Mouse (Mus musculus): ENCODE results near the gene Parp4. TPM values are rescaled to one million over a fixed set of nuclear protein-coding genes. Genes with fewer than 3 reads are reported as not detected.

Gene Parp4
- total and polyA plus RNA-seq, 3 experiments = 1.2 to 29.1 (median 6.9) TPM

DNA sequence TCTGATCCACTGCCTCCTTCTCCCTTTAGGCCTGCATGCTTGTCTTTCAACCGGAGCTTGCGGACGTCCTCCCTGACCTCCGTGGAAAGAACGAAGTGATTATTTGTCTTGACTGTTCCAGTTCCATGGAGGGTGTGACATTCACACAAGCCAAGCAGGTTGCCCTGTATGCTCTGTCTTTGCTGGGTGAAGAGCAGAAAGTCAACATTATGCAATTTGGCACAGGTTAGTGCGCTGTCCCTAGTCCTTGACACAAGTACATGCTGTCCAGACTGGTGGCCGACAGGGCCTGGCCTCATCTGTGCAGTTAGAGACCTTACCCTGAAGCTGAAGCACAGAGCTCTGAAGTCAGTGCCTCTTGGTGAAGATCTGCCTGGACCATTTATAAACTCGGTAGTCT, 45.0 kb downstream of the Parp4 start:
- ATAC-seq (ENCODE audit: extremely low read depth, insufficient number of reproducible peaks, low FRiP score, poor library complexity, severe bottlenecking) (no peak), DNase-seq (ENCODE audit: low spot score) (no peak)
- Histone ChIP-seq H3K36me3 (replicated peaks) (peaks cover 43% of the 10 kb centered on the region), H3K9me3 (replicated peaks) (no peaks in the 10 kb centered on the region), H3K4me3 (ENCODE audit: low read depth, low read length) (no peak overlapping the region), H3K4me1 (ENCODE audit: insufficient read depth, low read depth, low read length) (no peaks in the 10 kb centered on the region), H3K27me3 (ENCODE audit: insufficient read depth, low read length) (no peaks in the 10 kb centered on the region)
- TF ChIP-seq POLR2AphosphoS5 (IDR thresholded peaks at IDR 0.05; ENCODE audit: insufficient replicate concordance, low read depth, low read length) = no peak
- TF ChIP-seq CTCF (IDR thresholded peaks at IDR 0.05; ENCODE audit: low read depth, low read length) = no peak
- no peak for TF ChIP-seq TAL1 (conservative IDR thresholded peaks at IDR 0.05; ENCODE audit: low read depth, low read length)
- no peak for TF ChIP-seq GATA1 (IDR thresholded peaks at IDR 0.05; ENCODE audit: borderline replicate concordance, low read length)
- TF ChIP-seq GATA2 (IDR thresholded peaks at IDR 0.05; ENCODE audit: borderline replicate concordance, low read depth, low read length) = no peak

DNA sequence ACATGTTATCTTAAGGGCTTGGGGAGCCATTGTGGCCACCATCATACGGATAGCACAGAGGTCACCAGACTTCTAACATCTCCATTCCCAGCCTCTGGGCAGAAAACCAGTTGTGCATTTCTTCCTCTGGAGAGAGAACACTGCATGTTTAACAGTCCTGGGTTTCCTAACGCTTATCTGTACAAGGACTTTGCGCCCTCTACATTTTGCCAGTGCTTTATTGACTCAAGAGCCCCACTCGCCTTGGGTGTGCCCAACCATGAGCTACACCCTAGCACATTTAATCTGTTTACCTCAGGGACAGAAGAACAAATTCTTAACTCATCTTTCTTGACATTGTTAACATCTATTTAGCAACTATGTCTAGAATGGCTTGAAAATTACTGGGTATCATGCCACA, 50.8 kb downstream of the Parp4 start:
- no peak for ATAC-seq (ENCODE audit: extremely low read depth, insufficient number of reproducible peaks, low FRiP score, poor library complexity, severe bottlenecking)
- no peak for TF ChIP-seq CTCF (IDR thresholded peaks at IDR 0.05; ENCODE audit: low read depth, low read length)
- TF ChIP-seq GATA2 (IDR thresholded peaks at IDR 0.05; ENCODE audit: borderline replicate concordance, low read depth, low read length) = no peak
- no peak for TF ChIP-seq POLR2AphosphoS5 (IDR thresholded peaks at IDR 0.05; ENCODE audit: insufficient replicate concordance, low read depth, low read length)
- TF ChIP-seq GATA1 (IDR thresholded peaks at IDR 0.05; ENCODE audit: borderline replicate concordance, low read length) = no peak
- no peak for TF ChIP-seq TAL1 (conservative IDR thresholded peaks at IDR 0.05; ENCODE audit: low read depth, low read length)
- peaks cover 33% of the 10 kb centered on the region for H3K36me3 ChIP-seq (replicated peaks)

GRCm38 (mm10) chr14:56628336-56628735, 52.9 kb downstream of the Parp4 start:
- DNase-seq (ENCODE audit: low spot score) (no peak), ATAC-seq (ENCODE audit: extremely low read depth, insufficient number of reproducible peaks, low FRiP score, poor library complexity, severe bottlenecking) (no peak)
- no peaks in the 10 kb centered on the region for H3K4me1 ChIP-seq (ENCODE audit: insufficient read depth, low read depth, low read length)
- peaks cover 27% of the 10 kb centered on the region for H3K36me3 ChIP-seq (replicated peaks)
- H3K4me3 ChIP-seq (ENCODE audit: low read depth, low read length) = no peak overlapping the region
- no peak for TF ChIP-seq GATA2 (IDR thresholded peaks at IDR 0.05; ENCODE audit: borderline replicate concordance, low read depth, low read length)
- no peak for TF ChIP-seq POLR2AphosphoS5 (IDR thresholded peaks at IDR 0.05; ENCODE audit: insufficient replicate concordance, low read depth, low read length)
- H3K9me3 ChIP-seq (replicated peaks) = no peaks in the 10 kb centered on the region
- H3K27me3 ChIP-seq (ENCODE audit: insufficient read depth, low read length) = no peaks in the 10 kb centered on the region

More for the DNA sequence above, 50.8 kb downstream of the Parp4 start:
- DNase-seq (ENCODE audit: low spot score) = no peak
- Histone ChIP-seq H3K9me3 (replicated peaks) (no peaks in the 10 kb centered on the region), H3K4me1 (ENCODE audit: insufficient read depth, low read depth, low read length) (no peaks in the 10 kb centered on the region), H3K27me3 (ENCODE audit: insufficient read depth, low read length) (no peaks in the 10 kb centered on the region), H3K4me3 (ENCODE audit: low read depth, low read length) (no peak overlapping the region)

DNA sequence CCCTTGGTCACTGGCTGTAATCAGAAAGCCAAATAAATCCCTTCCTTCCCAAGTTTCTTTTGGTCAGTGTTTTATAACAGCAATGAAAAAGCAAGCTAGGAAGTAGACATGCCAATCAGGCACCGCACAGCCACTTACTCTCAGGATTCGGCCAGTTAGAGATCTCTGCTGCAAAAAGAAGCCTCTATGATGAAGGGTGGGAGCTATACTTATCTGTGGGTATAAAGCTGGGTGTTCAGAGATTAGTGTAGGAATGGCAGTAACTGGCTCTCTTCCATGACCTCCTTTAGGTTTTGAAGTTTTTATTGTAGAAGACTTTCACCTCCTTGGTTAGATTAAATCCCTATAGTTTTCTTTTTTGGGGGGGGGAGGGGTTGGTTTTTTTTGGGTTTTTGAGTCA, 55.7 kb downstream of the Parp4 start:
- Histone ChIP-seq H3K4me1 (ENCODE audit: insufficient read depth, low read depth, low read length) (no peaks in the 10 kb centered on the region), H3K9me3 (replicated peaks) (no peaks in the 10 kb centered on the region), H3K36me3 (replicated peaks) (peaks cover 36% of the 10 kb centered on the region), H3K4me3 (ENCODE audit: low read depth, low read length) (no peak overlapping the region), H3K27me3 (ENCODE audit: insufficient read depth, low read length) (no peaks in the 10 kb centered on the region)
- DNase-seq (ENCODE audit: low spot score) = no peak
- TF ChIP-seq GATA1 (IDR thresholded peaks at IDR 0.05; ENCODE audit: borderline replicate concordance, low read length) (no peak), POLR2AphosphoS5 (IDR thresholded peaks at IDR 0.05; ENCODE audit: insufficient replicate concordance, low read depth, low read length) (no peak), CTCF (IDR thresholded peaks at IDR 0.05; ENCODE audit: low read depth, low read length) (no peak), GATA2 (IDR thresholded peaks at IDR 0.05; ENCODE audit: borderline replicate concordance, low read depth, low read length) (no peak), TAL1 (conservative IDR thresholded peaks at IDR 0.05; ENCODE audit: low read depth, low read length) (no peak)
- ATAC-seq (ENCODE audit: extremely low read depth, insufficient number of reproducible peaks, low FRiP score, poor library complexity, severe bottlenecking) = no peak

DNA sequence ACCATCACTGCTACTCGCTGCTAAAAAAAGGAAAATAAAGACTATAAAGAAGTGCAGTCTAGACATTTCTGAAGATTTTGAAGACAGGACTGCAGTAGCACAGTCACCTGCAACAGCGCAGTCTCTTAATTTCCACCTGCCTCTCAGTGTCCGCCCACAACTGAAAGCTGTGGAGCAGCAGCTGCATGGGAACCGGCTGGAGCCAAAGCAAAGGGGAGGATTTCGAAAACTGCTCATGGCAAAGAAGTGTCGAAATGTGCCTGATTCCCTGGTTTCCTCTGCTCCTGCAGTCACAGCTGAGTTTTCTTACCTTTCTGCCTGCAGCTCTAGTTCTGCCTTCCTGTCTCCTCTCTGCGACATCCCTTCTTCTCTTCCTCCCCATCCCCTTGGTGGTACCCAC, 71.8 kb downstream of the Parp4 start:
- Histone ChIP-seq H3K27me3 (ENCODE audit: insufficient read depth, low read length) (no peaks in the 10 kb centered on the region), H3K36me3 (replicated peaks) (peaks cover 12% of the 10 kb centered on the region), H3K4me1 (ENCODE audit: insufficient read depth, low read depth, low read length) (no peaks in the 10 kb centered on the region), H3K4me3 (ENCODE audit: low read depth, low read length) (no peak overlapping the region), H3K9me3 (replicated peaks) (no peaks in the 10 kb centered on the region)
- TF ChIP-seq CTCF (IDR thresholded peaks at IDR 0.05; ENCODE audit: low read depth, low read length) (no peak), GATA1 (IDR thresholded peaks at IDR 0.05; ENCODE audit: borderline replicate concordance, low read length) (no peak), TAL1 (conservative IDR thresholded peaks at IDR 0.05; ENCODE audit: low read depth, low read length) (no peak), GATA2 (IDR thresholded peaks at IDR 0.05; ENCODE audit: borderline replicate concordance, low read depth, low read length) (no peak), POLR2AphosphoS5 (IDR thresholded peaks at IDR 0.05; ENCODE audit: insufficient replicate concordance, low read depth, low read length) (no peak)
- DNase-seq (ENCODE audit: low spot score) = no peak
- no peak for ATAC-seq (ENCODE audit: extremely low read depth, insufficient number of reproducible peaks, low FRiP score, poor library complexity, severe bottlenecking)

DNA sequence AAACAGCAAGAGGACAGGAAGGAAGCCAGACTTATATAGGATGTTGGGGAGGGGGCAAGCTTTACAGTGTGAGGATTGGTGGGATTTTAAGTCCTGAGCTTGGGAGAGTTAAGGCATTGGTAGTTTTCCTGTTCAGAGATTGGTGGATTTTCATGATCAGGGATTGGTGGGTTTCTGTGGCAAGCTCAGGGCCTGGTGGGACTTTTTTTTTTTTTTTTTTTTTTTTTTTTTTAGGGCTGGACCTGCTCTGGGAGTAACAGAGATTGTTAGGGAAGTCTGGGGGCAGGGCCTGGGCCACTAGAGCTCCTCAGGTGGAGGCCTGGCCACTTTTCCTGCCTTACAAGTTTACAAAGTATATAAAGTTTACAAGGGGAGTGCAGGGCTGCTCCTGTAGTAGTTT, 74.0 kb downstream of the Parp4 start:
- ATAC-seq (ENCODE audit: extremely low read depth, insufficient number of reproducible peaks, low FRiP score, poor library complexity, severe bottlenecking) (no peak), DNase-seq (ENCODE audit: low spot score) (no peak)
- H3K4me1 ChIP-seq (ENCODE audit: insufficient read depth, low read depth, low read length) = no peaks in the 10 kb centered on the region
- peaks cover 7% of the 10 kb centered on the region for H3K36me3 ChIP-seq (replicated peaks)
- no peak overlapping the region for H3K4me3 ChIP-seq (ENCODE audit: low read depth, low read length)
- H3K9me3 ChIP-seq (replicated peaks) = no peaks in the 10 kb centered on the region
- no peaks in the 10 kb centered on the region for H3K27me3 ChIP-seq (ENCODE audit: insufficient read depth, low read length)
- TF ChIP-seq GATA1 (IDR thresholded peaks at IDR 0.05; ENCODE audit: borderline replicate concordance, low read length) (no peak), CTCF (IDR thresholded peaks at IDR 0.05; ENCODE audit: low read depth, low read length) (no peak), GATA2 (IDR thresholded peaks at IDR 0.05; ENCODE audit: borderline replicate concordance, low read depth, low read length) (no peak), POLR2AphosphoS5 (IDR thresholded peaks at IDR 0.05; ENCODE audit: insufficient replicate concordance, low read depth, low read length) (no peak), TAL1 (conservative IDR thresholded peaks at IDR 0.05; ENCODE audit: low read depth, low read length) (no peak)

- H3K4me1 ChIP-seq (ENCODE audit: insufficient read depth, low read depth, low read length) = peaks cover 18% of the 10 kb centered on the region
- H3K9me3 ChIP-seq (replicated peaks) = no peaks in the 10 kb centered on the region
- TF ChIP-seq POLR2AphosphoS5 (IDR thresholded peaks at IDR 0.05; ENCODE audit: insufficient replicate concordance, low read depth, low read length) (no peak), GATA2 (IDR thresholded peaks at IDR 0.05; ENCODE audit: borderline replicate concordance, low read depth, low read length) (no peak), TAL1 (conservative IDR thresholded peaks at IDR 0.05; ENCODE audit: low read depth, low read length) (no peak), GATA1 (IDR thresholded peaks at IDR 0.05; ENCODE audit: borderline replicate concordance, low read length) (no peak), CTCF (IDR thresholded peaks at IDR 0.05; ENCODE audit: low read depth, low read length) (no peak)
- no peak for ATAC-seq (ENCODE audit: extremely low read depth, insufficient number of reproducible peaks, low FRiP score, poor library complexity, severe bottlenecking)
- no peak overlapping the region for H3K4me3 ChIP-seq (ENCODE audit: low read depth, low read length)
- peaks cover 4% of the 10 kb centered on the region for H3K27me3 ChIP-seq (ENCODE audit: insufficient read depth, low read length)
- no peak for DNase-seq (ENCODE audit: low spot score)
- H3K36me3 ChIP-seq (replicated peaks) = peaks cover 6% of the 10 kb centered on the region
These were observed 90.2 kb downstream of the Parp4 start for GRCm38 (mm10) chr14:56665651-56666050.

Data from G1E (cell line).